Mouse (Mus musculus) lung, postnatal 0 days (tissue): ENCODE measurements around the gene Gm45261.

Experiments
- CTCF ChIP-seq: IDR thresholded peaks from 2 replicates; pipeline ENCODE4 v1.5.1; 2016; ENCODE audit warnings: antibody characterized with exemption, mild to moderate bottlenecking
- EP300 ChIP-seq: IDR thresholded peaks from 2 replicates; pipeline ENCODE4 v1.6.1; 2016; ENCODE audit warnings: antibody characterized with exemption, mild to moderate bottlenecking, control low read depth

GRCm38 (mm10) chr1:80499264-80499663 is 38.0 kb upstream of the Gm45261 start:
- no peak for TF ChIP-seq EP300
- no peak for TF ChIP-seq CTCF
